Mouse (Mus musculus): ENCODE data around the gene Cfap97d2. TPM values are rescaled to one million over a fixed set of nuclear protein-coding genes. Genes with fewer than 3 reads are reported as not detected.

The Cfap97d2 gene
- total and polyA plus RNA-seq, 3 experiments: not detected

DNA sequence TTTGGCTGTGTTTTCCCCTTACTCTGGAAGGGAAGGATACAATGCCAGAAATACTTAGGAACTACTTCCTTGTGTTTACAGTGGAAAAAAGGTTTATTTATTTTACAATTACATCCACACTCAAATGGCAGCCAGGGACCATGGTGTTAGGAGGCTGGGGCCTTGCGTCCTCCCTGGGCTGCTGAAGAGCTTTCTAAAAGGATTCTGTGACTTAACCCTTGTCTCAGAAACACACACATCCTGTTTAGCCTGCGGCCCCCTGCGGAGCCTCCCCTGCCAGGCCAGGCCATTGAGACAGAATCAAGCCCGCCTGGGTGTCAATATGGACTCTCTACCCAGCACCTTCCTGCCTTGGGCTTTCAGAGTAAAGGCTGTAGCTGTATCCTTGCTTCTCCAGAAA lies 2.9 kb upstream of the Cfap97d2 start:
- Histone ChIP-seq H3K27ac (ENCODE audit: control insufficient read depth, low read depth, low read length) (no peak overlapping the region), H3K36me3 (ENCODE audit: control insufficient read depth in 1 of 2, insufficient read depth in 2 of 2, low read length in 2 of 2) (peaks cover 0 to 12% of the 10 kb centered on the region in 2 experiments; a peak in 2 of 4 replicates), H3K4me1 (ENCODE audit: control insufficient read depth in 1 of 2, insufficient read depth in 2 of 2, low read length in 2 of 2) (peaks cover 0 to 23% of the 10 kb centered on the region in 2 experiments; a peak in 2 of 4 replicates), H3K27me3 (ENCODE audit: control insufficient read depth in 1 of 2, insufficient read depth in 2 of 2, low read length in 2 of 2) (peaks cover 0 to 1% of the 10 kb centered on the region in 2 experiments; a peak in 1 of 4 replicates), H3K79me2 (ENCODE audit: control insufficient read depth, insufficient read depth, low read length, poor library complexity) (no peaks in the 10 kb centered on the region), H3K4me3 (ENCODE audit: control insufficient read depth in 1 of 2, insufficient read depth in 1 of 2, low read depth in 2 of 2, low read length in 2 of 2) (no peak overlapping the region), H3K9ac (ENCODE audit: control insufficient read depth, low read depth, low read length, poor library complexity, severe bottlenecking) (no peak overlapping the region), H3K9me3 (replicated peaks; ENCODE audit: insufficient read depth, low read length) (no peaks in the 10 kb centered on the region)
- DNase-seq (ENCODE audit: low read depth, low spot score): no peak
- TF ChIP-seq EP300 (IDR thresholded peaks at IDR 0.05; ENCODE audit: low read depth in 1 of 2, low read length in 2 of 2) (no peak), E2F4 (IDR thresholded peaks at IDR 0.05; ENCODE audit: borderline replicate concordance, low read depth, low read length) (no peak), MYB (IDR thresholded peaks at IDR 0.05; ENCODE audit: low read depth, low read length) (no peak), USF1 (IDR thresholded peaks at IDR 0.05; ENCODE audit: low read depth, low read length) (no peak), SMC3 (IDR thresholded peaks at IDR 0.05; ENCODE audit: low read depth, low read length) (no peak), JUND (IDR thresholded peaks at IDR 0.05; ENCODE audit: low read depth, low read length) (no peak), GATA1 (IDR thresholded peaks at IDR 0.05; ENCODE audit: low read depth, low read length) (no peak), TCF12 (IDR thresholded peaks at IDR 0.05; ENCODE audit: low read depth, low read length) (no peak), USF2 (IDR thresholded peaks at IDR 0.05; ENCODE audit: borderline replicate concordance in 1 of 2, insufficient read depth in 1 of 2, low read depth in 1 of 2, low read length in 2 of 2) (no peak), CHD2 (IDR thresholded peaks at IDR 0.05; ENCODE audit: low read length) (no peak), GABPA (IDR thresholded peaks at IDR 0.05; ENCODE audit: low read depth, low read length) (no peak)

DNA sequence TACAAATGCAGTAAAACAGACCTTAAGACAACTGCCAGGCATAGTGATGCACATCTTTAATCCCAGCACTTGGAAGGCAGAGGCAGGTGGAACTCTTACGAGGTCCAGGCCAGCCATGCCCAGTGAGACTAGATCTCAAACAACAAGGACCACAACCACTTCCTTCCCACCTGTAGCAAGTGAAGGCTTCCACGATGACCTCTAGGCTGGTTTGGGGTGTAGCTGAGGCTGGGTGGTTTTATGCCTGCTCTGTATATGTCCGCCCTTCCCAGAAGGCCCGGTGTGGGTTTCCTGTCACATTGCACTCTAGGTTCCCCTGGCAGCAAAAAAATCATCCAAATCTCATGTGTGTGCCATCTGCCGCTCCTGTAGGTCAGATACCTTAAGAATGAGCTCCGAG lies 1.9 kb upstream of the Cfap97d2 start:
- H3K4me1 ChIP-seq (ENCODE audit: control insufficient read depth in 1 of 2, insufficient read depth in 2 of 2, low read length in 2 of 2): peaks cover 0 to 17% of the 10 kb centered on the region in 2 experiments; a peak in 2 of 4 replicates
- H3K9ac ChIP-seq (ENCODE audit: control insufficient read depth, low read depth, low read length, poor library complexity, severe bottlenecking): no peak overlapping the region
- no peak overlapping the region for H3K27ac ChIP-seq (ENCODE audit: control insufficient read depth, low read depth, low read length)
- no peak for TF ChIP-seq NELFE (IDR thresholded peaks at IDR 0.05; ENCODE audit: low read depth, low read length)
- no peak for TF ChIP-seq MYB (IDR thresholded peaks at IDR 0.05; ENCODE audit: low read depth, low read length)
- TF ChIP-seq POLR2A (IDR thresholded peaks at IDR 0.05; ENCODE audit: control insufficient read depth in 1 of 2, insufficient read depth in 1 of 2, low read depth in 1 of 2, low read length in 2 of 2, poor library complexity in 1 of 2): no peak
- TF ChIP-seq CHD2 (IDR thresholded peaks at IDR 0.05; ENCODE audit: low read length): no peak
- no peak for TF ChIP-seq TBP (IDR thresholded peaks at IDR 0.05; ENCODE audit: low read depth, low read length)
- H3K27me3 ChIP-seq (ENCODE audit: control insufficient read depth in 1 of 2, insufficient read depth in 2 of 2, low read length in 2 of 2): peaks cover 0 to 1% of the 10 kb centered on the region in 2 experiments; a peak in 1 of 4 replicates
- no peak for DNase-seq (ENCODE audit: low read depth, low spot score)
- no peak overlapping the region for H3K4me3 ChIP-seq (ENCODE audit: control insufficient read depth in 1 of 2, insufficient read depth in 1 of 2, low read depth in 2 of 2, low read length in 2 of 2)
- peaks cover 0 to 7% of the 10 kb centered on the region in 2 experiments; a peak in 2 of 4 replicates for H3K36me3 ChIP-seq (ENCODE audit: control insufficient read depth in 1 of 2, insufficient read depth in 2 of 2, low read length in 2 of 2)
- no peaks in the 10 kb centered on the region for H3K79me2 ChIP-seq (ENCODE audit: control insufficient read depth, insufficient read depth, low read length, poor library complexity)
- no peaks in the 10 kb centered on the region for H3K9me3 ChIP-seq (replicated peaks; ENCODE audit: insufficient read depth, low read length)

DNA sequence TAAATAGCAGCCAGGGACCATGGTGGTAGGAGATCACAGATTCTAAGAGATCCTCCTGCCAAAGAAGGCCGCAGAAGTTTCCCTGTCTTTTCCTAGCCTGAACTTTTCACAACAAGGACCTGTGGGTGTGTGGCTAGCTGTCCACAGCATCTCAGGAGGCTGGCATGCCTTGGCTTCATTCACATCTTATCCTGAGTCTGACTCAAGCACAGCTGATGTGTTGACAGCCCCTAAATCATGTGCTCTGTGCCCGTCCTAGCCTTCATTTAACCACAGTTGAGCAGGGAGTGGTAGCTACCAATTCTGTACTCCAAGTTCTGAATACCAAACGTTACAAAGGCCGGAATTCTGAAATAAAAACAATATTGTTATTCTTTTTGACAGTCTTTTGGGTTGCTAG lies 1.4 kb upstream of the Cfap97d2 start:
- no peaks in the 10 kb centered on the region for H3K9me3 ChIP-seq (replicated peaks; ENCODE audit: insufficient read depth, low read length)
- H3K36me3 ChIP-seq (ENCODE audit: control insufficient read depth in 1 of 2, insufficient read depth in 2 of 2, low read length in 2 of 2): peaks cover 0 to 5% of the 10 kb centered on the region in 2 experiments; a peak in 2 of 4 replicates
- no peak overlapping the region for H3K4me3 ChIP-seq (ENCODE audit: control insufficient read depth in 1 of 2, insufficient read depth in 1 of 2, low read depth in 2 of 2, low read length in 2 of 2)
- DNase-seq (ENCODE audit: low read depth, low spot score): no peak
- H3K27me3 ChIP-seq (ENCODE audit: control insufficient read depth in 1 of 2, insufficient read depth in 2 of 2, low read length in 2 of 2): peaks cover 0 to 1% of the 10 kb centered on the region in 2 experiments; a peak in 1 of 4 replicates
- no peak overlapping the region for H3K27ac ChIP-seq (ENCODE audit: control insufficient read depth, low read depth, low read length)
- no peak overlapping the region for H3K9ac ChIP-seq (ENCODE audit: control insufficient read depth, low read depth, low read length, poor library complexity, severe bottlenecking)
- no peaks in the 10 kb centered on the region for H3K79me2 ChIP-seq (ENCODE audit: control insufficient read depth, insufficient read depth, low read length, poor library complexity)
- H3K4me1 ChIP-seq (ENCODE audit: control insufficient read depth in 1 of 2, insufficient read depth in 2 of 2, low read length in 2 of 2): peaks cover 0 to 12% of the 10 kb centered on the region in 2 experiments; a peak in 2 of 4 replicates
- no peak for TF ChIP-seq HCFC1 (IDR thresholded peaks at IDR 0.05; ENCODE audit: low read depth, low read length)

All from MEL (cell line).